Mouse (Mus musculus) limb, embryonic 10.5 days (tissue): ENCODE data around the gene Hsd17b2. TPM values are rescaled to one million over a fixed set of nuclear protein-coding genes. Genes with fewer than 3 reads are reported as not detected.

Experiments
- polyA plus RNA-seq: library from polyadenylated mRNA; unstranded; fragments of >200 nt; fragmentation: Nextera tagmentation; extraction: Ambion mirVana; gene quantifications from 2 replicates; pipeline ENCODE4 v1.2.1, GENCODE M21; 2016

Hsd17b2 gene
- polyA plus RNA-seq, 1 experiment from 2014 or later: not detected

Other genes starting within 250 kb of the Hsd17b2 start
- gene Plcg2, start 203.6 kb upstream of the Hsd17b2 start, polyA plus RNA-seq: 6.0 and 10.0 TPM in 2 replicates
- 0.64 and 0.78 TPM in 2 replicates for gene Sdr42e1, start 28.2 kb upstream of the Hsd17b2 start, polyA plus RNA-seq
- gene Mphosph6, start 100.0 kb downstream of the Hsd17b2 start, polyA plus RNA-seq: 70.4 and 80.8 TPM in 2 replicates